Mouse (Mus musculus) layer of hippocampus, adult 9-10 months (tissue): ENCODE data around the gene Agpat4.

ENCODE experiments used
- DNase-seq: peaks from one replicate; pipeline ENCODE4 v3.0.0; 2022; ENCODE audit warnings: low spot score

Gene Agpat4

GRCm38 (mm10) chr17:12118561-12118925 is at the start of gene Agpat4:
Gene Agpat4 (plus strand): TSS chr17:12118704.
- DNase-seq = no peak

DNA sequence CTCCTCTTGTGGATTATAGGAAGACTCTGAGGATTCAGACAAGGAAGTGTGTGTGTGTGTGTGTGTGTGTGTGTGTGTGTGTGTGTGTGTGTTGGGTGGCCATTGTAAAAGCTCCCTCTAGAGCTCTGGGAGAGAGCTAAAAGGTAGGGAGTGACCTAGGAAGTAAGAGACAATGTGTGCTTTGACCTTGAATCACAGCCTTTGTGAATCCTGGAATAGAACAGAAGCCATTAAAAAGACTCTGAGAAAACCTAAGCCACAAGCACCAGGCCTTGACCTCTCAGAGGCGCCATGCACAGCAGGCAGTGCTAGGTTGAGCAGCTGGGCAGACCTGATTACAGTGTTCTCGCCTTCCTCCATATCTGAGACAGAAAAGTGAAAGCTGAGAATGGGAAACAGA is 41.7 kb upstream of the Agpat4 start:
- DNase-seq = no peak

DNA sequence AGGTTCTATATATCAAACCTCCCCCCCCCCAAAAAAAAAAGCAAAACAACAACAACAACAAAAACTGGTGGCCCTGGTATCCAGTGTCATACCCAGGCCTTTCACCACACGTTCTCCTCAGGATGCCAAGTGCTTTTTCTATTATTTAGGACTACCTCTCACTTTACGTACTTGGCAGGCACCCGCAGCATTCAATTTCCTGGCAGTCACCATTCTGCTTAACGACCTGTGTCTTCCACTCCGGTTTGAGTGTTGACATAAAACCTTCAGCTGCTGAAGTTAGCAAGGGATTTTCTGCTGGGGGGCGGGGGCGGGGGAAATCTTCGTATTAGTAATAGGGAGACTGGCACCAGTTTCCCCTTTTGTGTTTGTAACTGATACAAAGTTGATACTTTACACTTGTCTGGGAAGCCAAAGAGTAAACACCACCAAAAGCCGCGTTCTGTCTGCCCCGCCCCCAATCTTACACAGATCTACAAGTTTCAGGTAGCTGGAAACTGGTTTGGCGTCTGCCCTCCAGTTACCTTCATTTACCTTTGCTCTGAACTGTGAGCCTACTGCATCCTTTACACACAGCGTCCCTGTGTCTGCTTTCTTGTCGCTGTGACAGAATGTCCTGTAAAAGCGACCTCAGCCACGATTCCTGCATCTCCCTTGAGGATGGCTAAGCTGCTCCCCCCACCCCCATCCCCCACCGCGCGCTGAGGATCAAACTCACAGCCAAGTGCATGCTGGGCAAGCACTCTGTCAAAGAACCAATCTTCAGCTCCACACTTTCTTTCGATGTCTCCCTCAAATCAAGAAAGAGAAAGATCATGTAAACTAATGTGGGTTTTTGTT is 37.6 kb upstream of the Agpat4 start:
- no peak for DNase-seq

DNA sequence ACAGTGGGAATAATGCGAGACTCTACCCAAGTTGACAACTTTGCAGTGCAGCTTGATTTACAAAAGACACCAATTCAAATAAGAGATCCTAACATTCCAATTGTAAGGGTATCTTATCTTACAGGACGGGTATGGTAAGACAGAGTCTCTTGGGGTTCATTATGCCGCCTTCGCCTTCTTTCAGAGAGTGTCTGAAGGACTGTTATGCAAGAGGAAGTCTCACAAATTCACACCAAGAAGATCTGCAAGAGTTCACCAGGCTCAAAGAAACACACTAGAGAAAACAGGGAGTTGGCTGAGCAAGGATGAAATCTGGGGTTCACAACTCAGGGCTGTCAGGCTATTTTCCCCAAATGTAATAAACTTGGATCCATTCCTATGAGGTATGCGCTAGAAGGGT is 36.3 kb upstream of the Agpat4 start:
- no peak for DNase-seq

DNA sequence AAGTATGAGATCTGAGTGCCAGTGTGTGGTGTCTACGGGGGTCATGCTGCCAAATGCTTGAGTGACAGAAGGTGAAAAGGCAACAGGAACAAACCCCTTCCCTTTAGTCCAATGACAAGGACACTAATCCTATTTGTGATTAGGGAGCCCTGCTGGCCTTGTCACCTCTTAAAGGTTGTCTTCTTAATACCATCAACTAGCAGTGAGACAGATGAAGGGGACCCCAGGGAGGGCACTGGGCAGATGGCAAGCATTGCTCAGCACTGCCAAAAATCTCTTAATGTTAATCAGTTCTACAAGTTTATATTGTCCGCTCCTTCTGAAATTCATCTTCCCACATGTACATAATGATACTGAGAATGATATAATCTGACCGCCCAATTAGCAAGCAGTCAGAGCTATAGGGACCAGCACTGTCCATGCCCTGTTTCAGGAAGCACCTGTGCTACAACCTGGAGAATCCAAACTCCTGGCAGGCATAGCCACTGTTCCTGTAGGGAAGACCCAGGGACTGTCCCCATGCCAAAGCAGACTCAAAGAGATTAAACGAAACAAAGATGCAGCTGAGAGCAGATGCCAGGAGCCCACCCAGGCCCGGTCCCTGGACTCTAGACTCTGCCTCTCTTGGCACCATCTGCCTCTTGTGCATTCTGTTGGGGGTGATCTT is 28.1 kb upstream of the Agpat4 start:
- DNase-seq = no peak

DNA sequence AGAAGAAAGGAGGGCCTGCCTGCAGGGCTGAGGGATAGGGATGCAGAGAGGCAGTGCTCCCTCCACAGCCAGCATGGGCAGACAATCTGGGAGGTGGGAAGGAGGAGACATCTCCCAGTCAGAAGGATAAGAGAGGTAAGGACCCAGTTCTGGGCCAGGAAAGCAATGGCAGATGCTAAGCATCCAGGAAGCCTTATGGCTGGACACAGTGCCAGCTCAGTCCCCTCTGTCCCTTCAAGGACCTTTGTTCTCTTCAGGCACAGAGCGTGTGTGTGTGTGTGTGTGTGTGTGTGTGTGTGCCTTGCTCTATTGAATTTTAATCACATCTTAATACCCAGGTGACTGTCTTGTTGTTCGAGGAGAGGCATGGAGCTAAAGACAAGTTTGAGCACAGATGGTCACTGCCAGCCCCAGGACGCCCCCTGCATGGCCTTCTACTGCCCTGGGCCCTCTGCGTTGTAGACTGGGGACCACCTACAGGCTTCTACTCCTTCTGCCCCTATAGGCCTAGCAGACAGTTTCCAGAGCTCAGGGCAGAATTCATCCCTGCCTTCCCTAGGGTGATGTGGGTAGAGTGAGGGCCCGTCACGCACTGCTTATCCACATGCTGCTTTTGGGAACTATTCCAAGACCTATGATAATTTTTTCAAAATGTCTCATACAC is 25.5 kb upstream of the Agpat4 start:
- no peak for DNase-seq

DNA sequence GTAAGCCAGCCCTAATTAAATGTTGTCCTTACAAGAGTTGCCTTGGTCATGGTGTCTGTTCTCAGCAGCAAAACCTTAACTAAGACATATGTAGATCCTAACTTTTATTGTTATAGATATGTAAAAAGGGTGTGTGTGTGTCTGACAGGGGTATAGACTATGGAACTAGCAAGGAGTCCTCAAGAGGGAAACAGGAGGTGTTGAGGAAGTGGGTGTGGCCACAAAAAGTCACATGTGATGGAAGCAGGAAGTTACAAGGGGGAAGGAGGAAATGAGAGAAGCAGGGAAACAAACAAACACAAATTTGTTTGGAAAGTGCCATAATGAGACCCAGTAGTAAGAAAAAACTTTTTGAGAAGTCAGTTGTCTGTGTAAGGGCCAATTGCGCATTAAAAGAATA is 24.5 kb upstream of the Agpat4 start:
- DNase-seq = no peak

- peak; percentile 8 for DNase-seq
Measured at GRCm38 (mm10) chr17:12094827-12095590, 23.5 kb upstream of the Agpat4 start.

- no peak for DNase-seq
Measured at GRCm38 (mm10) chr17:12099415-12099814, 19.1 kb upstream of the Agpat4 start.

DNA sequence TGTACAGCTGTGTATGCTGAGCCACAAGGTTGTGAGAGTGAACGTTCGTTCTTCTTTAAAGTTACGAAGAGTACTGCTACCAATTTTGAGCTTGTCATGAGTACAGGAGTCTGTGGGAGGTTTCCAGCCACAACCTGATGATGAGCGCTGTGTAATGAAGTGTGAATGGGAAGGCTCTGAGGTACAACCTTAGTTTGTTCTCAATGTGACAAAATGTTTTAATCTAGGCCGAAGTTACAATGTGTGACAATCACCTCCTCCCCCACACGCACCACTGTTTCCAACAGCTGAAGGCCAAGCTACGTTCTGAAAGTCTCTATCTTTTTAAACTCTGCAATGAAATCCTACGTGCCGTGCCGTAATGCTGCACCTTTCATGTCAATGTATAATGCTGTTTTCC is 16.2 kb upstream of the Agpat4 start:
- DNase-seq = no peak

DNA sequence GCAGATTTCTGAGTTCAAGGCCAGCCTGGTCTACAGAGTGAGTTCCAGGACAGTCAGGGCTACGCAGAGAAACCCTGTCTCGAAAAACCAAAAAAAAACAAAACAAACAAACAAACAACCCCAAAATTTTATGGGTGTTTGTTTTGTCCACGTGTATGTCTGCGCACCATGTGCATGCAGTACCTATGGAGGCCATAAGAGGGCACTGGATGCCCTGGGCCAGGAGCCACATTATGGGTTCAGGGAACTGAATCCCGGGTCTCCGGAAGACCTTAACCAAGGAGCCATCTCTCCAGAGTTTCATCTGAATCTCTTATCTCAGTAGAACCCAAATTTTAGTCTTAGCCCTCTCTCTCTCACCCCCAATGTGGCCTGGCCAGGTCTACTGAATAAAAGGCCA is 14.7 kb upstream of the Agpat4 start:
- no peak for DNase-seq

GRCm38 (mm10) chr17:12104245-12104644 is 14.3 kb upstream of the Agpat4 start:
- no peak for DNase-seq

DNA sequence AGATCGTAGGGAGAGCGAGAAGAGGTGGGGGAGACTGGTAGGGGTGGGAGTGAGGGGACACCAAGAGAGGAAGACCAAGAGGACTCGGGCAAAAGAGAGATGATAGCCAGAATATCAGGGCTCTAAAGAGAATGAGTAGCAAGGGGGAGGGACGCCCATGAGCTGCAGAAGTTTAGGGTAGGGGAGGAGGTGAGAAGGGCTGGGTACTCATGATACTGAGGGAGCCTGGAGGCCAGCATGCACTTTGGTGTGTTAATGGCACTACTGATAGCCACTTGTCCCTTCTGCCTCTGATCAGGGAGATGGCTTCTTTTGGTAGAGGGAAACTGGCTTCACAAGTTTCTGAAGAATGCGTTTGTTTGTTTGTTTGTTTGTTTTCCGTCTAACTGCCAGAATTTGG is 13.8 kb upstream of the Agpat4 start:
- DNase-seq = no peak

DNA sequence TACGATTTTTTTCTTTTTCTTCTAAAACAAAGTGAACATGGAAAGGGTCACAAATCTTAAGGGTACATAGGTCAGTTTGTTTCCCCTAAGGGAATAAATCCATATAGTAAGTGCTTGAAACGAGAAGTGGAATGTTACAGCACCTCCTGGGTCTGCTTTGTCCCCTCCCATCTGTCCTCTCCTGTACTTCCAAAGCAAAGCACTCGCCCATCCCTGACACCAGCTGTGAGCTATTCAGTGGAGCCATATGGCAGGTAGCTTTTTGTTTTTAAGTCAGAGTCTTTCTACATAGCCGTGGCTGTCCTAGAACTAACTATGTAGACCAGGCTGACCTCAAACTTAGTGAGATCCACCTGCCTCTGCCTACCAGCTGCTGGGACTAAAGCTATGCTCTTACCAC is 12.2 kb upstream of the Agpat4 start:
- no peak for DNase-seq

DNA sequence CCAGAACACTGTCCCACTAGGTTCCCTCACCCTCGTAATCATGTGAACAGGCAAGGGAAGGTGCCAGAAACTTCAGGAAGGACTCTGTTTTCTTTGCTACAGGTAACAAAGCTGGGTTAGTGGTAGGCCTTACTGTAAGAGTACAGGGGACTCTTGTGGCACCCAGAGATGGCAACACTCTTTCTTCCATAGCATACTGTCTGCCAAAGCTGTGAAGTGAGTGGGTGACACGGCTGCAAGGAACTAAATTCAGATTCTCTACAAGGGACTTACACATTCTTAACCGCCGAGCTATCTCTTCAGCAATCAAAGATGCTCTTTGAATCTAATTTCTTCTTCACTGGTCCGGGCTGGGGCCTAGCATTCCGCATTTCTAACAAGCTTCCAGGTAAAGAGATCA is 4.9 kb upstream of the Agpat4 start:
- no peak for DNase-seq

DNA sequence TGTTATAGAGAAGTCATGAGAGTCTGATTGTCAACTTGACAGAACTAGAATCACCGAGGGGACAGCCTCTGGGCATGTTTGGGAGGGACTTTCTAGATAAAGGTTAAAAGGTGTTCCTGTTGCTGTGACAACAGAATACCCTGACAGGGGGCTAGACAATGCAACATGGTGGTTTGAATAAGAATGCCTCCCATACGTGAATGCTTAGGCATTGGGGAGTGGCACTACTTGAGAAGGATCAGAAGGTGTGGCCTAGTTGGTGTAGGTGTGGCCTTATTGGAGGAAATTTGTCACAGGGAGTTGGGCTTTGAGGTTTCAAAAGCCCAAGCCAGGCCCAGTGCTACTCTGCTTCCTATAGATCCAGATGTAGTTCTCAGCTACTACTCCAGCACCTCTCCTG is 3.4 kb upstream of the Agpat4 start:
- DNase-seq = no peak

GRCm38 (mm10) chr17:12118131-12118530 is 373 bp upstream of the Agpat4 start:
- DNase-seq = no peak

GRCm38 (mm10) chr17:12118926-12119641 is 580 bp downstream of the Agpat4 start:
- DNase-seq = peak; percentile 78

GRCm38 (mm10) chr17:12119675-12120074 is 1.2 kb downstream of the Agpat4 start:
- DNase-seq = peak; percentile 58

DNA sequence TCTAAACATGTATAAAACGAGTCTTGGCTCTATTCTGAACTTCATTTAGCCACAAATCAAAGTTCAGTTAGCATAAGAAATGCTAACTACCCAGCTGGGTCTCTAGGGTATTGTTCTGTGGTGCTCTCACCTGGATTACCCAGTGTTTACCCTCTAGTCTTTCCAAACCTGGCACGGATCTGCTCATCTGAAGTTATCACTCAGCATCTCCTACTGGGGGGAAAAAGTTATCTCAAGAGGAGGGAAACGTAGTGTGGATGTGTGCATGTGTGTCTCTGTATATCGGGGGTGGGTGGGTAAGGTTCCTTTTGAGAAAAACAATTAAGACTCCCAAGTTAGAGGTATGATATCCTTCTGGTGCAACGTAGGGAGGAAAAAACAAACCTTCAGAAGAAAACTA is 1.8 kb downstream of the Agpat4 start:
- no peak for DNase-seq

DNA sequence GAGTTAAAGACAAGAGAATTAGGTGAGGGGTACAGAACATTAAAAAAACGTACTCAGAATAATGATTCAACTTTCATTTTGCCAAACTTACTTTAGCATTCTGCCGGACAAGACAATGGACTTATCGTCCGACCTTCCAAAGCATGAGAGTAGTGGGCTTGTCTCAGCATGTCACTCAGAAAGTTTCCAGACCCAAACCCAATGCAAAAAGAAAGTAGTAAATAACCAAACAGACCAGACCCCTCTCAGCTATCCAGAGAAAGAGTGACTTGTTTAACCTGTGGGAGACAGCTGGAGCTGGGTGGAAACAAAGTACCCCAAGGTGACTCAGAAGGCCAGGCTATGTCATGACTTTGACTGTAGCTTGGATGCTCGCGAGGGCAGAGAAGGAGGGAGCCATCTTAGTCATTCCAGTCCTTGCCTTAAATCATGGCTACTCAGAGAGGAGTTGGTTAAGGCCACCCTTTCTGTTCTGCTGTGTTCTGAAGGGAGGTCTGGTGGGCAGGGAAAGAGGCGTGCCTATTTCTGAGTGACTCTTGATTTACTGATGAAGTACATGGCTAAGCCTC is 2.8 kb downstream of the Agpat4 start:
- no peak for DNase-seq
